ENCODE assay signal across 1 mouse cellular context in genomic region chr7:127165607-127166493, GRCm38 (mm10).
TF ChIP-seq lines count a peak whose summit lies in the region.

No protein-coding gene starts in this region.

TF ChIP-seq in CH12.LX, 34 proteins besides CTCF, POLR2A, EP300 and RAD21 (continued from another document):
- TF ChIP-seq JUND (conservative IDR thresholded peaks at IDR 0.05; ENCODE audit: low read depth, low read length) = no peak; the same call in 1 of the 2 replicates
- TF ChIP-seq CHD2 (IDR thresholded peaks at IDR 0.05; ENCODE audit: low read length) = peak; percentile 59; the same call in 1 of the 2 replicates
- peak; percentile 48; the same call in 1 of the 2 replicates for TF ChIP-seq MAFK (IDR thresholded peaks at IDR 0.05; ENCODE audit: insufficient replicate concordance, low read length)
- no peak for TF ChIP-seq USF1 (IDR thresholded peaks at IDR 0.05; ENCODE audit: low read depth, low read length)
